Comparison of ENCODE assay signal across 28 mouse cellular contexts in genomic region chr9:85745566-85745965, GRCm38 (mm10). TPM values are rescaled to one million over a fixed set of nuclear protein-coding genes. Genes with fewer than 3 reads are reported as not detected.
DNase-seq lines count a peak whose midpoint lies in the region; ATAC-seq and TF ChIP-seq lines count a peak whose summit lies in the region.
"Had no signal": no experiment of that assay in that cellular context is flagged by ENCODE, and none has a peak within 500 bp of the region (broad histone marks: within the 10 kb centered on the region; RNA-seq: fewer than 3 reads in every experiment).

No protein-coding gene starts in this region.

- peaks cover 2 to 22% of the 10 kb centered on the region in 2 experiments; a peak in 3 of 4 replicates for H3K4me1 ChIP-seq in heart, embryonic 14.5 days (ENCODE audit: control insufficient read depth in 2 of 2, insufficient read depth in 2 of 2, low read length in 2 of 2)
- H3K4me1 ChIP-seq in lung, embryonic 15.5 days, result peaks cover 15% of the 10 kb centered on the region; the same call in 1 of the 2 replicates

- no peaks in the 10 kb centered on the region for H3K27me3 ChIP-seq in heart, embryonic 14.5 days (ENCODE audit: control insufficient read depth, insufficient read depth, low read length)
- H3K27me3 ChIP-seq in lung, embryonic 15.5 days, result no peaks in the 10 kb centered on the region
- H3K27me3 ChIP-seq: limb, embryonic 12.5 days; megakaryocyte, embryonic 14.5 days; midbrain, embryonic 13.5 days; neural tube, embryonic 15.5 days had no signal

- H3K27ac ChIP-seq in gastrocnemius, adult 2 months, result peak overlapping the region; percentile 1; the same call in 1 of the 2 replicates
- peak overlapping the region; percentile 66 to 74 for H3K27ac ChIP-seq in heart, embryonic 14.5 days (replicated peaks in 1 of 2; ENCODE audit: control insufficient read depth in 1 of 2, insufficient read depth in 1 of 2, low read depth in 2 of 2, low read length in 2 of 2)
- H3K27ac ChIP-seq in lung, embryonic 15.5 days, result 0 out of 2 replicates have a peak overlapping the region, but pooled peaks have one; percentile 37
- H3K27ac ChIP-seq: layer of hippocampus, adult 2 months; left cerebral cortex, adult 2 months; limb, embryonic 12.5 days; midbrain, embryonic 13.5 days; neural tube, embryonic 15.5 days had no signal

- no peak overlapping the region for H3K9ac ChIP-seq in heart, embryonic 14.5 days (ENCODE audit: low read length)
- H3K9ac ChIP-seq in lung, embryonic 15.5 days, result no peak overlapping the region
- H3K9ac ChIP-seq: limb, embryonic 12.5 days; midbrain, embryonic 13.5 days; neural tube, embryonic 15.5 days had no signal

- H3K36me3 ChIP-seq in heart, embryonic 14.5 days (ENCODE audit: control insufficient read depth, insufficient read depth, low read length), result peaks cover 29% of the 10 kb centered on the region
- peaks cover 17% of the 10 kb centered on the region for H3K36me3 ChIP-seq in lung, embryonic 15.5 days

- DNase-seq in gastrocnemius, adult 2 months, result no peak
- DNase-seq in gastrocnemius, postnatal 4 days (ENCODE audit: low spot score in 2 of 2), result no peak
- no peak for DNase-seq in heart, postnatal 4 days
- no peak for DNase-seq in lung, postnatal 4 days
- DNase-seq in kidney, adult 9 months, result no peak
- DNase-seq: adrenal gland, adult 8-10 months; cerebellum, adult 2 months; cerebellum, postnatal 14 days; gastrocnemius, postnatal 10 days; kidney, adult 18-20 months; kidney, postnatal 36 days; lung, postnatal 36 days; retina, postnatal 1 day; right cerebral cortex, postnatal 14 days; thymus, postnatal 14 days had no signal

- H3K4me2 ChIP-seq in heart, embryonic 14.5 days (ENCODE audit: low read length), result peak overlapping the region; percentile 41
- no peak overlapping the region for H3K4me2 ChIP-seq in lung, embryonic 15.5 days
- H3K4me2 ChIP-seq: limb, embryonic 12.5 days; liver, embryonic 11.5 days; midbrain, embryonic 13.5 days; neural tube, embryonic 15.5 days had no signal

- H3K4me3 ChIP-seq in gastrocnemius, adult 2 months, result no peak overlapping the region
- H3K4me3 ChIP-seq in heart, embryonic 14.5 days (ENCODE audit: control insufficient read depth in 1 of 2, insufficient read depth in 1 of 2, low read depth in 1 of 2, low read length in 2 of 2), result no peak overlapping the region
- no peak overlapping the region for H3K4me3 ChIP-seq in lung, embryonic 15.5 days
- H3K4me3 ChIP-seq: erythroblast, embryonic 14.5 days; layer of hippocampus, adult 2 months; left cerebral cortex, adult 2 months; limb, embryonic 12.5 days; megakaryocyte, embryonic 14.5 days; midbrain, embryonic 13.5 days; neural tube, embryonic 15.5 days had no signal

- ATAC-seq in heart, embryonic 14.5 days (ENCODE audit: insufficient number of reproducible peaks, insufficient read depth, low FRiP score, low read depth), result no peak
- no peak for ATAC-seq in lung, embryonic 15.5 days (ENCODE audit: borderline replicate concordance, extremely low read depth, low FRiP score, low TSS enrichment)
- ATAC-seq: forebrain, embryonic 16.5 days; hindbrain, embryonic 16.5 days; midbrain, embryonic 13.5 days had no signal

- TF ChIP-seq CTCF in gastrocnemius, adult 2 months (IDR thresholded peaks at IDR 0.05), result no peak

- no peaks in the 10 kb centered on the region for H3K9me3 ChIP-seq in heart, embryonic 14.5 days (ENCODE audit: control insufficient read depth, low read length)
- no peaks in the 10 kb centered on the region for H3K9me3 ChIP-seq in lung, embryonic 15.5 days
- H3K9me3 ChIP-seq: G1E; limb, embryonic 12.5 days; megakaryocyte, embryonic 14.5 days; midbrain, embryonic 13.5 days; neural tube, embryonic 15.5 days had no signal

- intact Hi-C loops in gastrocnemius, adult 2 months (cut with DNase I), result no loop called here

- WGBS in heart, embryonic 14.5 days, result 60% methylated on average over 2 of the region's 2 CpGs
- whole genome bisulfite sequencing in lung, embryonic 15.5 days, result 59% methylated on average over 2 of the region's 2 CpGs

RNA-seq across cellular contexts. Expression of gene Ibtk, which starts 3.6 kb away (rescaled TPM):
- 10 to 100 TPM; 48.6 to 61.6 TPM for total RNA-seq in gastrocnemius, adult 2 months (2021)
- 10 to 100 TPM; 32.9 to 35.4 TPM for total RNA-seq in gastrocnemius, postnatal 4 days (2021)
- 31.0 and 32.7 TPM in 2 replicates for polyA plus RNA-seq in heart, embryonic 14.5 days (2014; fragmentation: Nextera tagmentation; extraction: Ambion mirVana)
- 10 to 100 TPM; 38.2 to 38.7 TPM for total RNA-seq in heart, postnatal 4 days (2021)
- 29.3 and 31.1 TPM in 2 replicates for polyA plus RNA-seq in lung, embryonic 15.5 days (2015; fragmentation: Nextera tagmentation; extraction: Ambion mirVana)

Comparison
In these comparisons a context has a peak if more than half of its experiments do, and no peak if none do; other contexts are left out.
1. H3K27ac ChIP-seq: peak in every context shown above with its lines; median percentile 70 in heart, embryonic 14.5 days; 37 in lung, embryonic 15.5 days; 1 in gastrocnemius, adult 2 months.